Mouse (Mus musculus) olfactory bulb, adult 2 months (tissue): ENCODE results near the gene Cav2.

Experiments
- CTCF ChIP-seq: fragments of 200-500 bp; IDR thresholded peaks from 2 replicates; pipeline ENCODE4 v1.5.1; 2012; ENCODE audit warnings: low read depth, mild to moderate bottlenecking, low read length, moderate library complexity; ENCODE audit not compliant: insufficient read depth
- POLR2A ChIP-seq: fragments of 200-500 bp; IDR thresholded peaks from 2 replicates; pipeline ENCODE4 v1.6.1; 2012; ENCODE audit warnings: mild to moderate bottlenecking, low read depth, low read length, moderate library complexity; ENCODE audit not compliant: insufficient read depth

- no peak for TF ChIP-seq CTCF
- TF ChIP-seq POLR2A: no peak
These were observed 41.3 kb upstream of the Cav2 start for GRCm38 (mm10) chr6:17239693-17240092.
